Mouse (Mus musculus): ENCODE results near the gene Prl3b1. TPM values are rescaled to one million over a fixed set of nuclear protein-coding genes. Genes with fewer than 3 reads are reported as not detected.

The Prl3b1 gene
- polyA plus RNA-seq (2012; rRNA removed): 0.49 and 2.2 TPM in 2 replicates

DNA sequence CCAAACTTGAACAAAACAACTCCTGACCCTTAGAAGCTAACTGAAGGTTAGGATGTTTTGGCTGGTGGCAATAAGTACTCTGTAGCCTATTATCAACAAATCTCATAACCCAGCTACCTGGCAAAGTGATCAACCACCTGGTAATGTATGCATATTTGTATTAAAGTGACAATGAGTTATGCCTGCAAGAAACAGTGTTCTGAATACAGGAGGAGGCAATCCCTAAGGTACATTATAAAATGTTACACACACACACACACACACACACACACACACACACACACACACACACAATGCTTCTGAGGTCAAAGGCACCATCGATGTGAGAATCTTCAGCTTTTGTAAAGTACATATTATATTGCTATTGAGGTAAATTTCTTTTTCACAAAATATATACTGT is at the start of gene Prl3b1:
Gene Prl3b1 (plus strand): TSS at position 301 of the 400 bp plus-strand sequence.

DNA sequence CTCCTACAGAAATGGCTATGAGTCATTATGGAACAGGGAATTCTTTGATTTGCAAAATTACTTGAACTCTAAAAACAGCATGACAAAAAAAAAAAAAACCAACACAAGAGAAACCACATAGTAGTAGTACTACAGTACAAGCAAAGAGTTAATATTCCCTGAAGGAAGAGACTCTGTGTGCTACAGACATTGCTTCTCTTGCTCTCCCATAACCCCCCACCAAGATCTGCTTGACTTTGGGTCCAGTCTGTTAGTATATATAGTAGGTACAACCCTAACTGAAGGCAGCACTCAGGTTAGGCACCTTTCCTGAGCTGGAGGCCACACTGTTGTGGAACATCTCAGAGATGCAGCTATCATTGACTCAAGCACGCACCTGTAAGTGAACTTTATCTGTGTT is 45.3 kb upstream of the Prl3b1 start, which contains the start of gene Prl3c1:
Gene Prl3c1 (plus strand): TSS at position 301 of the 400 bp plus-strand sequence.

GRCm38 (mm10) chr13:27259136-27259535 is 17.5 kb downstream of the Prl3b1 start, which contains the start of gene Prl3a1:
Gene Prl3a1 (plus strand): TSS chr13:27259436.

Other genes with a start within 250 kb of the Prl3b1 start
- not detected in 2 replicates for gene Prl, start 184.3 kb upstream of the Prl3b1 start, polyA plus RNA-seq (2012; rRNA removed)
- not detected in 2 replicates for gene Prl3d1, start 147.7 kb upstream of the Prl3b1 start, polyA plus RNA-seq (2012; rRNA removed)
- gene Prl3d2, start 120.1 kb upstream of the Prl3b1 start, polyA plus RNA-seq (2012; rRNA removed): not detected in 2 replicates
- not detected in 2 replicates for gene Prl3d3, start 85.1 kb upstream of the Prl3b1 start, polyA plus RNA-seq (2012; rRNA removed)
- not detected in 2 replicates for gene Prl3c1, start 45.2 kb upstream of the Prl3b1 start, polyA plus RNA-seq (2012; rRNA removed)
- gene Prl3a1, start 17.6 kb downstream of the Prl3b1 start, polyA plus RNA-seq (2012; rRNA removed): not detected in 2 replicates
- not detected in 2 replicates for gene Prl6a1, start 70.8 kb downstream of the Prl3b1 start, polyA plus RNA-seq (2012; rRNA removed)
- gene Prl8a2, start 103.8 kb downstream of the Prl3b1 start, polyA plus RNA-seq (2012; rRNA removed): 0.14 and 0.15 TPM in 2 replicates
- gene Prl2b1, start 149.0 kb downstream of the Prl3b1 start, polyA plus RNA-seq (2012; rRNA removed): 0.25 and 0.61 TPM in 2 replicates
- gene Prl8a6, start 196.8 kb downstream of the Prl3b1 start, polyA plus RNA-seq (2012; rRNA removed): 0.02 TPM in 1 of 2 replicates, not detected in the other